Mouse (Mus musculus) naive thymus-derived CD4-positive, alpha-beta T cell, adult 2 months (primary cell): ENCODE data around the gene Paqr6.

ENCODE experiments used
- DNase-seq: peaks from one replicate; pipeline ENCODE4 v3.0.0-alpha.2; 2011; ENCODE audit warnings: low read depth

Paqr6 gene

DNA sequence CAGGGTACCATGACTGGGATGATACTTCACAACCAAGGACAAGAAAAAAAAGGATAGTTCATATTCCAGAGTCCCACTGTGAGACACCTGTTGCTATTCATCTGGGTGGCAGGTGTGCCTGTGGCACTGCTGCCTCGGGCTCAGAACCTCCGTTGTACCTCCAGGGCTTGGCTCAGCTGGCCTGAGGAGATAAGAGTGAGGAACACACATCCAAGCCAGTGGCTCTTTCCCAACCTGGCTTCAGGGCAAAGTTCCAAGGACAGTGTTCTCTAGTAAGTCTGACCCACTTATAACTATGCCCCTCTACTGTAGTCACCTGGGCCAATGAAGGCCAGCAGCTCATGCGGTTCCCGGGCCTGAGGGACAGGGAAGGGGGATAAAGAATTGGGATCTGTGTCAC is 47.3 kb downstream of the Paqr6 start:
- no peak for DNase-seq

DNA sequence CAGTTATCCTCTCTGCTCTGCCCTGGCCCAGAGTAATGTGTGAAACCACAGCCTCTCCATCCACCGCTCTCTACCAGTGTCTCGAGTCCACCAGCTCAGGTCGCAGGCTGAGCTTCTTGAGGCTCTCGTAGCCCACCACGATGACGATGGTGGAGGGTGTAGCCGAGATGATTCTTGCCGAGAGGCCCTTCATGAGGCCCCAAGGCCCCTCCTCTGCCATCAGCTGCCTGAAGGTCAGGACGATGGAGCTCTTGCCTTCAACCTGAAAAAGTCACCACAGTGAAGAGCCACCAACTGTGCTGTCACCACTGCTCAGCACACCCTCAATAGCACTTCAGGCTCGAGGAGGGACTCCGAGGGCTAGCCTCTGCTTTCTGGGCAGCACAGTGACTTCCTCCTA is 48.3 kb downstream of the Paqr6 start:
- no peak for DNase-seq

DNA sequence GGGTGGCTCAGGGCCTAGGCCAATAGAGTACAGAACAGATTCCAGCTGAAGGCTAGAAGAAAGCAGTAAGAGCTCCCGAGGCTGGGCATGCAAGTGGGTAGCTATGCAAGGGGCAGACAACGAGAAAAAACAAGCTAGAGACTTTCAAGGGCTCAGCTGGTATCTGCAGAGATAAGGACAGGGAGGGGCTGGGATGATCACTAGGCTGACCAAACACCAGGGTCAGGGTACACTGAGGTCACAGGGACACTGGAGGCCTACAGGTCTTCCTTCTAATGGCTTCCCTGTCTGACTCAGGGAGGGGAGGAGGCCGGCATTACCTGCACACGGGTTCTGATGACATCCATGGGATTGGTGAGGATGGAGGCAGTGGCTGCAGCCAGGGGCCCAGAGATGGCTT is 51.3 kb downstream of the Paqr6 start:
- DNase-seq, result no peak

DNA sequence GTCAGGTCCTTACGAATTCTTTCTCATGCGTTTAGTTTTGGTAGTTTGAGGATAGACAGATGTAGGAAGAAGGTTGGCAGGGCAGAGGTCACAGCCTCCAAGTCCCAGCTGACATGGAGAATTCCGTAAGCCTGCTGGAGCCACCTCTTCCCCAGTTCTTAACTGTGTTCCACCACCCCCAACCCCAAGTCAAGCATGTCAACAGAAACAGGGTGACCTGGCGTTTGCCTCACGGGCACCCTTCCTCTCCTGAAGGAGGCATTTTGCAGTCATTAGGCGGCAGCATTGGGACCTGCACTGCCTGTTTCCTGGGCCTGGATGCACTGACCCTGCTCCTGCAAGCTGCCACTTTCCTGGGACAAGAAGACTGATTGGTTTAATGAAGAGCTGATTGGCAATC is 53.6 kb downstream of the Paqr6 start:
- no peak for DNase-seq
